Mouse (Mus musculus) forebrain, embryonic 15.5 days (tissue): Measurements from ENCODE around the gene Zfp597. TPM values are rescaled to one million over a fixed set of nuclear protein-coding genes. Genes with fewer than 3 reads are reported as not detected.
"Not testable (repeated sequence)": the region's sequence is repeated elsewhere in the genome, so short reads cannot be mapped to it uniquely, and the experiment has no call there.

ENCODE experiments used
- ATAC-seq: fragments of 200-750 bp; cut with Nextera tagmentation; replicated peaks from 2 replicates; pipeline ENCODE4 v1.8.0; 2017; ENCODE audit warnings: mild to moderate bottlenecking, moderate TSS enrichment, moderate library complexity
- H3K27ac ChIP-seq: fragments of 300-500 bp; sonication (generic); replicated peaks from 2 replicates; pipeline ENCODE4 v1.5.1; 2015; ENCODE audit warnings: mild to moderate bottlenecking, inconsistent platforms
- H3K27me3 ChIP-seq: fragments of 300-500 bp; sonication (generic); 2 replicates; pipeline ENCODE4 v1.6.1; 2015; ENCODE audit warnings: inconsistent platforms
- H3K36me3 ChIP-seq: fragments of 300-500 bp; sonication (generic); 2 replicates; pipeline ENCODE4 v1.6.1; 2015; ENCODE audit warnings: mild to moderate bottlenecking, inconsistent platforms
- H3K4me1 ChIP-seq: fragments of 300-500 bp; sonication (generic); 2 replicates; pipeline ENCODE4 v1.6.1; 2015; ENCODE audit warnings: inconsistent platforms
- H3K4me2 ChIP-seq: fragments of 300-500 bp; sonication (generic); replicated peaks from 2 replicates; pipeline ENCODE4 v1.6.1; 2015; ENCODE audit warnings: mild to moderate bottlenecking, inconsistent platforms
- H3K4me3 ChIP-seq: fragments of 300-500 bp; sonication (generic); 2 replicates; pipeline ENCODE4 v1.5.1; 2015; ENCODE audit warnings: mild to moderate bottlenecking, inconsistent platforms
- H3K9ac ChIP-seq: fragments of 300-500 bp; sonication (generic); replicated peaks from 2 replicates; pipeline ENCODE4 v1.6.1; 2015; ENCODE audit warnings: mild to moderate bottlenecking, inconsistent platforms
- H3K9me3 ChIP-seq: fragments of 300-500 bp; sonication (generic); 2 replicates; pipeline ENCODE4 v1.6.1; 2016; ENCODE audit warnings: inconsistent platforms
- WGBS: fragments of 180-500 bp; shearing (Covaris S2); methylation state at CpG from one replicate; pipeline ENCODE4 v1.1.7; 2015; ENCODE audit warnings: mixed read lengths; 5-methylcytosine and 5-hydroxymethylcytosine counted together
- polyA plus RNA-seq: library from polyadenylated mRNA; unstranded; fragments of >200 nt; fragmentation: Nextera tagmentation; extraction: Ambion mirVana; gene quantifications from 2 replicates; pipeline ENCODE4 v1.2.1, GENCODE M21; 2015

Gene Zfp597
- polyA plus RNA-seq, 1 experiment from 2014 or later: 12.8 TPM

GRCm38 (mm10) chr16:3852586-3852985 lies 31.8 kb downstream of the Zfp597 start:
- Histone ChIP-seq H3K36me3 (no peaks in the 10 kb centered on the region), H3K27ac (no peak overlapping the region), H3K9me3 (no peaks in the 10 kb centered on the region), H3K4me1 (peaks cover 16% of the 10 kb centered on the region), H3K4me2 (no peak overlapping the region), H3K9ac (no peak overlapping the region), H3K27me3 (no peaks in the 10 kb centered on the region), H3K4me3 (no peak overlapping the region)
- WGBS: 43% methylated on average over 12 of the region's 12 CpGs
- ATAC-seq: no peak

- not testable (repeated sequence) for H3K4me3 ChIP-seq, H3K9ac ChIP-seq, H3K9me3 ChIP-seq, H3K27ac ChIP-seq, H3K27me3 ChIP-seq, ATAC-seq, H3K4me2 ChIP-seq, H3K36me3 ChIP-seq
- WGBS: 88% methylated on average over 13 of the region's 13 CpGs
- peaks cover 21% of the 10 kb centered on the region for H3K4me1 ChIP-seq
These were observed 33.1 kb downstream of the Zfp597 start for GRCm38 (mm10) chr16:3851301-3851700.

GRCm38 (mm10) chr16:3848416-3848815 lies 35.9 kb downstream of the Zfp597 start:
- Histone ChIP-seq H3K4me2 (no peak overlapping the region), H3K4me3 (no peak overlapping the region), H3K36me3 (no peaks in the 10 kb centered on the region), H3K27ac (no peak overlapping the region), H3K27me3 (no peaks in the 10 kb centered on the region), H3K4me1 (peaks cover 21% of the 10 kb centered on the region), H3K9ac (no peak overlapping the region), H3K9me3 (no peaks in the 10 kb centered on the region)
- 78% methylated on average over 3 of the region's 3 CpGs for WGBS
- no peak for ATAC-seq

- WGBS: 69% methylated on average over 4 of the region's 4 CpGs
- no peaks in the 10 kb centered on the region for H3K9me3 ChIP-seq
- H3K4me1 ChIP-seq: peaks cover 21% of the 10 kb centered on the region
- peak overlapping the region; percentile 70; the same call in 1 of the 2 replicates for H3K9ac ChIP-seq
- ATAC-seq: no peak
- H3K4me2 ChIP-seq: peak overlapping the region; percentile 68
- no peaks in the 10 kb centered on the region for H3K36me3 ChIP-seq
- peak overlapping the region; percentile 65 for H3K4me3 ChIP-seq
- H3K27me3 ChIP-seq: no peaks in the 10 kb centered on the region
- no peak overlapping the region for H3K27ac ChIP-seq
These were observed 36.5 kb downstream of the Zfp597 start for GRCm38 (mm10) chr16:3847871-3848270.

GRCm38 (mm10) chr16:3846711-3847518 lies 37.4 kb downstream of the Zfp597 start, which contains the start of gene Zfp174:
Gene Zfp174, plus strand, starts transcription at chr16:3847268.
- H3K36me3 ChIP-seq: no peaks in the 10 kb centered on the region
- H3K9me3 ChIP-seq: no peaks in the 10 kb centered on the region
- H3K27ac ChIP-seq: no peak within 1 kb of the TSS
- H3K4me3 ChIP-seq: peak within 1 kb of the TSS; percentile 65
- peak within 1 kb of the TSS; percentile 68 for H3K4me2 ChIP-seq
- peak within 1 kb of the TSS; percentile 70 for H3K9ac ChIP-seq
- H3K27me3 ChIP-seq: no peaks in the 10 kb centered on the region
- peak; percentile 99 for ATAC-seq
- H3K4me1 ChIP-seq: peaks cover 21% of the 10 kb centered on the region
- WGBS: 4% methylated on average over 38 of the region's 38 CpGs

GRCm38 (mm10) chr16:3843796-3844195 lies 40.6 kb downstream of the Zfp597 start:
- WGBS: 55% methylated on average over 1 of the region's 1 CpGs
- Histone ChIP-seq H3K4me2 (no peak overlapping the region), H3K27ac (no peak overlapping the region), H3K27me3 (no peaks in the 10 kb centered on the region), H3K36me3 (no peaks in the 10 kb centered on the region), H3K9me3 (no peaks in the 10 kb centered on the region), H3K9ac (no peak overlapping the region), H3K4me1 (peaks cover 15% of the 10 kb centered on the region), H3K4me3 (no peak overlapping the region)
- no peak for ATAC-seq

GRCm38 (mm10) chr16:3842989-3843388 lies 41.4 kb downstream of the Zfp597 start:
- WGBS: 31% methylated on average over 4 of the region's 4 CpGs
- Histone ChIP-seq H3K36me3 (no peaks in the 10 kb centered on the region), H3K4me1 (peaks cover 9% of the 10 kb centered on the region; the same call in 1 of the 2 replicates), H3K4me3 (no peak overlapping the region), H3K9ac (no peak overlapping the region), H3K9me3 (no peaks in the 10 kb centered on the region), H3K4me2 (no peak overlapping the region), H3K27ac (no peak overlapping the region), H3K27me3 (no peaks in the 10 kb centered on the region)
- ATAC-seq: no peak

- no peak overlapping the region for H3K27ac ChIP-seq
- H3K9me3 ChIP-seq: no peaks in the 10 kb centered on the region
- no peak overlapping the region for H3K4me3 ChIP-seq
- H3K4me2 ChIP-seq: no peak overlapping the region
- 69% methylated on average over 17 of the region's 17 CpGs for WGBS
- no peak overlapping the region for H3K9ac ChIP-seq
- ATAC-seq: no peak
- H3K4me1 ChIP-seq: no peaks in the 10 kb centered on the region
- H3K36me3 ChIP-seq: no peaks in the 10 kb centered on the region
- H3K27me3 ChIP-seq: no peaks in the 10 kb centered on the region
These were observed 45.0 kb downstream of the Zfp597 start for GRCm38 (mm10) chr16:3839157-3839885.

GRCm38 (mm10) chr16:3835461-3835860 lies 48.9 kb downstream of the Zfp597 start:
- no peak for ATAC-seq
- WGBS: 89% methylated on average over 2 of the region's 2 CpGs

GRCm38 (mm10) chr16:3830588-3831109 lies 53.7 kb downstream of the Zfp597 start, which contains the start of gene Olfr15:
Gene Olfr15, plus strand, starts transcription at chr16:3830878.
- ATAC-seq: no peak
- Histone ChIP-seq H3K4me2 (no peak within 1 kb of the TSS), H3K4me3 (no peak within 1 kb of the TSS)

More at GRCm38 (mm10) chr16:3835461-3835860, 48.9 kb downstream of the Zfp597 start:
- no peak overlapping the region for H3K4me3 ChIP-seq
- H3K27ac ChIP-seq: no peak overlapping the region
- H3K9me3 ChIP-seq: no peaks in the 10 kb centered on the region
- no peaks in the 10 kb centered on the region for H3K36me3 ChIP-seq
- H3K9ac ChIP-seq: no peak overlapping the region
- H3K27me3 ChIP-seq: no peaks in the 10 kb centered on the region
- H3K4me1 ChIP-seq: no peaks in the 10 kb centered on the region
- H3K4me2 ChIP-seq: no peak overlapping the region

GRCm38 (mm10) chr16:3829727-3830126 lies 54.6 kb downstream of the Zfp597 start:
- H3K27ac ChIP-seq: no peak overlapping the region
- H3K4me3 ChIP-seq: no peak overlapping the region
- H3K36me3 ChIP-seq: no peaks in the 10 kb centered on the region
- H3K27me3 ChIP-seq: no peaks in the 10 kb centered on the region
- no peak for ATAC-seq
- H3K9me3 ChIP-seq: no peaks in the 10 kb centered on the region
- WGBS: 91% methylated on average over 2 of the region's 2 CpGs
- no peak overlapping the region for H3K9ac ChIP-seq
- H3K4me2 ChIP-seq: no peak overlapping the region
- H3K4me1 ChIP-seq: no peaks in the 10 kb centered on the region

More at GRCm38 (mm10) chr16:3830588-3831109, 53.7 kb downstream of the Zfp597 start, which contains the start of gene Olfr15:
- H3K27me3 ChIP-seq: no peaks in the 10 kb centered on the region
- H3K4me1 ChIP-seq: no peaks in the 10 kb centered on the region
- no peaks in the 10 kb centered on the region for H3K36me3 ChIP-seq
- no peak within 1 kb of the TSS for H3K9ac ChIP-seq
- no peak within 1 kb of the TSS for H3K27ac ChIP-seq
- H3K9me3 ChIP-seq: no peaks in the 10 kb centered on the region

- H3K36me3 ChIP-seq: no peaks in the 10 kb centered on the region
- no peak overlapping the region for H3K9ac ChIP-seq
- H3K4me2 ChIP-seq: no peak overlapping the region
- H3K27ac ChIP-seq: no peak overlapping the region
- no peaks in the 10 kb centered on the region for H3K9me3 ChIP-seq
- no peaks in the 10 kb centered on the region for H3K27me3 ChIP-seq
- ATAC-seq: no peak
- H3K4me1 ChIP-seq: no peaks in the 10 kb centered on the region
- no peak overlapping the region for H3K4me3 ChIP-seq
- WGBS: 58% methylated on average over 3 of the region's 3 CpGs
These were observed 56.3 kb downstream of the Zfp597 start for GRCm38 (mm10) chr16:3828021-3828420.
